Mouse (Mus musculus) erythroblast, embryonic 14.5 days (primary cell): ENCODE data around the gene 1700007K13Rik. TPM values are rescaled to one million over a fixed set of nuclear protein-coding genes. Genes with fewer than 3 reads are reported as not detected.

Experiments used
- H3K27me3 ChIP-seq: 2 replicates; pipeline ENCODE4 v1.6.1; 2012; ENCODE audit warnings: inconsistent platforms; ENCODE audit not compliant: control insufficient read depth
- H3K36me3 ChIP-seq: 2 replicates; pipeline ENCODE4 v1.6.1; 2012; ENCODE audit warnings: mild to moderate bottlenecking, inconsistent platforms; ENCODE audit not compliant: control insufficient read depth
- H3K4me1 ChIP-seq: 2 replicates; pipeline ENCODE4 v1.6.1; 2012; ENCODE audit warnings: inconsistent platforms; ENCODE audit not compliant: control insufficient read depth
- H3K4me3 ChIP-seq: replicated peaks from 2 replicates; pipeline ENCODE3; 2012; ENCODE audit warnings: moderate library complexity, mild to moderate bottlenecking, inconsistent platforms
- H3K9me3 ChIP-seq: 2 replicates; pipeline ENCODE4 v1.6.1; 2012; ENCODE audit warnings: low read length, inconsistent platforms, mixed read lengths; ENCODE audit not compliant: control insufficient read depth
- GATA1 ChIP-seq: IDR thresholded peaks from 2 replicates; pipeline ENCODE4 v1.6.1; 2012; ENCODE audit warnings: low read length, inconsistent platforms, mixed read lengths
- TAL1 ChIP-seq: IDR thresholded peaks from 3 replicates; pipeline ENCODE4 v1.6.1; 2012; ENCODE audit warnings: low read length, inconsistent platforms, mixed read lengths
- polyA plus RNA-seq: library from polyadenylated mRNA; stranded (reverse); fragments of >175 nt; gene quantifications from 2 replicates; pipeline ENCODE4 v1.2.3, GENCODE M21; 2012

The 1700007K13Rik gene
- polyA plus RNA-seq, 1 experiment, result not detected

GRCm38 (mm10) chr2:28447315-28447670 is 18.8 kb downstream of the 1700007K13Rik start:
- TF ChIP-seq TAL1 (no peak), GATA1 (no peak)
- Histone ChIP-seq H3K27me3 (peaks cover 44% of the 10 kb centered on the region), H3K4me1 (no peaks in the 10 kb centered on the region), H3K9me3 (no peaks in the 10 kb centered on the region), H3K36me3 (no peaks in the 10 kb centered on the region), H3K4me3 (no peak overlapping the region)

- Histone ChIP-seq H3K36me3 (no peaks in the 10 kb centered on the region), H3K4me1 (no peaks in the 10 kb centered on the region), H3K27me3 (peaks cover 44% of the 10 kb centered on the region), H3K9me3 (no peaks in the 10 kb centered on the region), H3K4me3 (peak within 1 kb of the TSS; percentile 37)
- no peak for TF ChIP-seq GATA1
- no peak for TF ChIP-seq TAL1
Measured at GRCm38 (mm10) chr2:28446515-28447314, 19.4 kb downstream of the 1700007K13Rik start, which contains the start of gene Ppp1r26. Gene Ppp1r26, plus strand, starts transcription at chr2:28446800.

- Histone ChIP-seq H3K4me1 (no peaks in the 10 kb centered on the region), H3K36me3 (no peaks in the 10 kb centered on the region), H3K27me3 (peaks cover 44% of the 10 kb centered on the region), H3K4me3 (peak overlapping the region; percentile 37), H3K9me3 (no peaks in the 10 kb centered on the region)
- no peak for TF ChIP-seq TAL1
- TF ChIP-seq GATA1, result no peak
Measured at GRCm38 (mm10) chr2:28446181-28446514, 20.0 kb downstream of the 1700007K13Rik start.

- H3K9me3 ChIP-seq, result no peaks in the 10 kb centered on the region
- TF ChIP-seq GATA1, result no peak
- TF ChIP-seq TAL1, result no peak
- H3K4me1 ChIP-seq, result no peaks in the 10 kb centered on the region
- no peaks in the 10 kb centered on the region for H3K36me3 ChIP-seq
- no peak overlapping the region for H3K4me3 ChIP-seq
- H3K27me3 ChIP-seq, result peaks cover 44% of the 10 kb centered on the region
Measured at GRCm38 (mm10) chr2:28445082-28445481, 21.1 kb downstream of the 1700007K13Rik start.

- no peaks in the 10 kb centered on the region for H3K9me3 ChIP-seq
- no peak for TF ChIP-seq TAL1
- TF ChIP-seq GATA1, result no peak
Measured at GRCm38 (mm10) chr2:28440842-28441241, 25.3 kb downstream of the 1700007K13Rik start.

GRCm38 (mm10) chr2:28435401-28435800 is 30.7 kb downstream of the 1700007K13Rik start:
- Histone ChIP-seq H3K36me3 (no peaks in the 10 kb centered on the region), H3K4me3 (no peak overlapping the region), H3K27me3 (no peaks in the 10 kb centered on the region), H3K9me3 (no peaks in the 10 kb centered on the region), H3K4me1 (no peaks in the 10 kb centered on the region)
- TF ChIP-seq TAL1 (no peak), GATA1 (no peak)

More at GRCm38 (mm10) chr2:28440842-28441241, 25.3 kb downstream of the 1700007K13Rik start:
- Histone ChIP-seq H3K27me3 (peaks cover 11% of the 10 kb centered on the region), H3K4me3 (no peak overlapping the region), H3K4me1 (no peaks in the 10 kb centered on the region), H3K36me3 (no peaks in the 10 kb centered on the region)

GRCm38 (mm10) chr2:28433512-28433911 is 32.6 kb downstream of the 1700007K13Rik start:
- Histone ChIP-seq H3K9me3 (peaks cover 4% of the 10 kb centered on the region; the same call in 1 of the 2 replicates), H3K4me1 (no peaks in the 10 kb centered on the region), H3K36me3 (no peaks in the 10 kb centered on the region), H3K27me3 (no peaks in the 10 kb centered on the region), H3K4me3 (no peak overlapping the region)
- no peak for TF ChIP-seq TAL1
- no peak for TF ChIP-seq GATA1

- no peaks in the 10 kb centered on the region for H3K27me3 ChIP-seq
- no peak overlapping the region for H3K4me3 ChIP-seq
- no peaks in the 10 kb centered on the region for H3K36me3 ChIP-seq
- peaks cover 4% of the 10 kb centered on the region; the same call in 1 of the 2 replicates for H3K9me3 ChIP-seq
- H3K4me1 ChIP-seq, result no peaks in the 10 kb centered on the region
- TF ChIP-seq TAL1 (no peak), GATA1 (no peak)
Measured at GRCm38 (mm10) chr2:28432811-28433210, 33.3 kb downstream of the 1700007K13Rik start.

GRCm38 (mm10) chr2:28430846-28431245 is 35.3 kb downstream of the 1700007K13Rik start:
- Histone ChIP-seq H3K9me3 (peaks cover 4% of the 10 kb centered on the region; the same call in 1 of the 2 replicates), H3K36me3 (no peaks in the 10 kb centered on the region), H3K4me1 (no peaks in the 10 kb centered on the region), H3K27me3 (no peaks in the 10 kb centered on the region), H3K4me3 (no peak overlapping the region)
- TF ChIP-seq TAL1 (no peak), GATA1 (no peak)

- Histone ChIP-seq H3K9me3 (peaks cover 4% of the 10 kb centered on the region; the same call in 1 of the 2 replicates), H3K4me3 (no peak overlapping the region), H3K36me3 (no peaks in the 10 kb centered on the region), H3K27me3 (no peaks in the 10 kb centered on the region), H3K4me1 (peaks cover 3% of the 10 kb centered on the region)
- TF ChIP-seq TAL1, result no peak
- TF ChIP-seq GATA1, result no peak
Measured at GRCm38 (mm10) chr2:28427226-28427625, 38.9 kb downstream of the 1700007K13Rik start.
